Mouse (Mus musculus) embryonic fibroblast, embryonic 13.5 days (primary cell): ENCODE results near the gene Nap1l1.

Source experiments
- CTCF ChIP-seq: IDR thresholded peaks from 2 replicates; pipeline ENCODE4 v1.5.1; 2011; ENCODE audit warnings: mild to moderate bottlenecking, control low read depth, low read length, moderate library complexity, borderline replicate concordance; ENCODE audit not compliant: insufficient read depth
- POLR2A ChIP-seq: IDR thresholded peaks from 2 replicates; pipeline ENCODE4 v1.6.1; 2011; ENCODE audit warnings: low read depth, mild to moderate bottlenecking, control low read depth, low read length, moderate library complexity

DNA sequence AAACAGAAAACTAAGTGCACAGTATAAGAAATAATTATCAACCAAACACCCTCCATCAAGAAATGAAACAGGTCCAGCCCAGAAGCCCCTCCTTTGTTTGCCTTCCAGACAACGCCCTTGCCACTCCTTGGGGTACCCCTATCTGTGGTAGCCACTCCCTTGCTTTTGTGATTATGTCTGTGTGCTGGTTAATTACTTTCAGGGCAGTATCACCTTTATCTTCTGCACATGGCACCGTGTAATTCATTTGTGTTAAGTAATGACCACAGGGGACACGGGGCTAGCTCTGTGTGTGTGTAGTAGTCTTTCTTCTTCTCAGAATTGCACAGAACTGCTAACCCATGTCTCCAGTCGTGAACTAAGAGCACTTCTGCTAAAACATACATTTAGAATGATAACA, 72.6 kb downstream of the Nap1l1 start:
- TF ChIP-seq CTCF, result no peak
- TF ChIP-seq POLR2A, result no peak
